Mouse (Mus musculus) gastrocnemius, postnatal 25 days (tissue): ENCODE results near the gene Bcar1. TPM values are rescaled to one million over a fixed set of nuclear protein-coding genes. Genes with fewer than 3 reads are reported as not detected.

Source experiments
- DNase-seq: peaks from one replicate; pipeline ENCODE4 v3.0.0; 2022
- total RNA-seq, 2 experiments: library from RNA; stranded (reverse); gene quantifications; 1 replicate in 1 of 2; 2 replicates in 1 of 2; pipeline ENCODE4 v1.2.3; 2021

The Bcar1 gene
- total RNA-seq, 2 experiments from 2014 or later, result 8.7 to 9.7 TPM

GRCm38 (mm10) chr8:111769764-111770428 is 26.3 kb upstream of the Bcar1 start:
- DNase-seq, result peak; percentile 72

DNA sequence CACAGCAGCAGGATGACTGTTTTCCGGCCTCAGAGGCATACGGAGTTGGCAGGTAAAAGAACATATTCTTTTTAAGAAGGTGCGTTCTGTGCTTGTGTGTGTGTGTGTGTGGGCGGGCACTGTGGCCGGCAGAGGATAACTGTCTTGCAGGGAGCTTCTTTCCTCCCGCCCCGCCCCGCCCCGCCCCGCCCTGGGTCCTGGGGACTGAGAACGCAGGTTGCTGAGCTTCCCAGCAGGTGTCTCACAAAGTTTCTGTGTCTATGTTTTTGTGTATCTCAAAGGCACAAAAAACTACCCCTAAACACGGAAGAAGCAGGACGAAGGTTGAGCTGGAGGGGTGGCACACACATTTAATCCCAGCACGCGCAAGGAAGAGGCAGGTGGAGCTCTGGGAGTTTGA is 25.7 kb upstream of the Bcar1 start:
- DNase-seq, result no peak

DNA sequence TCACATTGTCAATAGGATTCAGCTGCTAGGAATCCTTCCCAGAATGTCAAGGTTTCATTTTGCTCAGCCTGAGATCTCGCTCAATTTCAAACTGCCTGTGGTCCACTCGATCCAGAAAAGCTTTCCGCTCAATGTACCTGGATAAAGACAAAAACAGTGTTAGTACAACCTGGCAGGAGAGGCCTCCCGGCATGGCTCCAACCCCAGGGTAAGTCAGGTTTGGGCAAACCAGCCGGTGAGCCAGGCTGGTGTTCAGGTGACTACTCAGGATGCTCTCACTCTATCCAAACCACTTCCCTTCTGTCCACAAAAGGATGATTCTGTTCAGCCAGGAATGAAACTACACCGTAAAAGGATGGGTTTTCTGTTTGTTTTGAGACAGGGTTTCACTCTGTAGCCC is 25.0 kb upstream of the Bcar1 start:
- no peak for DNase-seq

DNA sequence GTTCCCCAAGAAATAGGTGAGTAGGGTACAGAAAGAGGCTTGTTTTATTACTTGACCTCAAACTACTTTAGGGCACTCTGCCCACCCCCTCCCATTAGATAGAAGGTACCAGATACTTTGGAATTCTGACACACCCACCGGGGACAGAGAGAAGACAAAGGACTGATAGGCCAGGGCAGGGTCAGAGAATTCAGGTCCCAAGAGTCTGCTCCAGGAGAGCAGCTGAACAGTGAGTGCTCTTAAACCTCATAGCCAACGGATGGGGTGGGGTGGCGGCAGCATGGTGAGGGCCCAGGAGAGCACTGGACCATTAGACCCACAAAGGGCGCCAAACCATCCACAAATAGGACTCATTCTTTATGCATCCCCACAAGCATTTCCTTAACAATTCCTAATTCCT is 22.0 kb upstream of the Bcar1 start:
- DNase-seq, result no peak

DNA sequence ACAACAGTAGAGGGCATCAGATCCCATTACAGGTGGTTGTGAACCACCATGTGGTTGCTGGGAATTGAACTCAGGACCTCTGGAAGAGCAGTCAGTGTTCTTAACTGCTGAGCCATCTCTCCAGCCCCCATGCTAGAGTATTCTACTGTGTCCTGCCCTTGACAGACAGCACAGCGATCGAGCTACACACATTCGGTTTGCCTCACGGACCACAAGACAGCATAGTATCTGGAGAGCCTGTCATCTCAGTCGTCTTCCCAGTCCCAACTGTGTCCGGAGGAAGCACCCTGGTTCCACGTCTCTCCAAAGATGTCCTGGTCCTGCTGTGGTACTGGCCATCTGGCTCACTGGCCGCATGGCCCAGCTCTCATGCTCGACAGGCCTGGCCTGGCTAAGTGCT is 21.5 kb upstream of the Bcar1 start:
- no peak for DNase-seq

GRCm38 (mm10) chr8:111760708-111761107 is 17.1 kb upstream of the Bcar1 start:
- no peak for DNase-seq

GRCm38 (mm10) chr8:111758817-111759216 is 15.2 kb upstream of the Bcar1 start:
- no peak for DNase-seq

DNA sequence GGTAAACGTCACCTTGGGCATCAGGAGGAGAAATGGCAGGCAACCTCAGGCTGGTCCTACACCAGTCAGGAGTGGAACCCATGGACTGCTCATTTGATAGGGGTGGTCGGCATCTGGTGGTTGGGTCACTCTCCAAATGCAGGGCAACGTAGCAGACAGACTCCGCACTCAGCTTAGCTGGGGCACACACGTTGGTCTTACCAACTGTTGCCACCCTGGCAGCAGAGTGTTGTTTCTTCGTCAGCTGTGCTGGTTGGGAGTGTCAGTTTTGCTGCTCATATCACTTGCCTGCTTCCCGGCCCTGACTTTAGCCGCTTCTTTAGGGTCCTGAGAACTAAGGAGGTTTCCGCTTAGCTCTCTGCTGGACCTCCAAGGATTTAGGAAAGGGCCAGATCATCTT is 14.0 kb upstream of the Bcar1 start:
- no peak for DNase-seq

DNA sequence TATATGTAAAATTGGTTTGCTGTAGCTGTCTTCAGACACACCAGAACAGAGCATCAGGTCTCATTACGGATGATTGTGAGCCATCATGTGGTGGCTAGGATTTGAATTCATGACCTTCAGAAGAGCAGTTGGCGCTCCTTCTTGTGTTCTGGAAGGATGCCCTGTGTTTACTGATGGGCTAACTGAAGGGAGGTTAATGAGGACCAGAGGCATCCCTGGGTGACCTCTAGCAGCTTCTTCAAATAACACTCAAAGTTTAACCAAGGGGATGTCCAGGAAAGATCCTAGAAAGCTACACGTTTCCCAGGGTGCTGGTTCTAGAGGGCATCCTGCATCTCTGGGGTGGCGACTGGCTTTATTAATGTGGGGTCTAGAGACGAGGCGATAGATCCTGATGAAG is 11.1 kb upstream of the Bcar1 start:
- DNase-seq, result no peak

- DNase-seq, result no peak
Measured at GRCm38 (mm10) chr8:111754088-111754487, 10.5 kb upstream of the Bcar1 start.

- no peak for DNase-seq
Measured at GRCm38 (mm10) chr8:111748766-111749165, 5.2 kb upstream of the Bcar1 start.

DNA sequence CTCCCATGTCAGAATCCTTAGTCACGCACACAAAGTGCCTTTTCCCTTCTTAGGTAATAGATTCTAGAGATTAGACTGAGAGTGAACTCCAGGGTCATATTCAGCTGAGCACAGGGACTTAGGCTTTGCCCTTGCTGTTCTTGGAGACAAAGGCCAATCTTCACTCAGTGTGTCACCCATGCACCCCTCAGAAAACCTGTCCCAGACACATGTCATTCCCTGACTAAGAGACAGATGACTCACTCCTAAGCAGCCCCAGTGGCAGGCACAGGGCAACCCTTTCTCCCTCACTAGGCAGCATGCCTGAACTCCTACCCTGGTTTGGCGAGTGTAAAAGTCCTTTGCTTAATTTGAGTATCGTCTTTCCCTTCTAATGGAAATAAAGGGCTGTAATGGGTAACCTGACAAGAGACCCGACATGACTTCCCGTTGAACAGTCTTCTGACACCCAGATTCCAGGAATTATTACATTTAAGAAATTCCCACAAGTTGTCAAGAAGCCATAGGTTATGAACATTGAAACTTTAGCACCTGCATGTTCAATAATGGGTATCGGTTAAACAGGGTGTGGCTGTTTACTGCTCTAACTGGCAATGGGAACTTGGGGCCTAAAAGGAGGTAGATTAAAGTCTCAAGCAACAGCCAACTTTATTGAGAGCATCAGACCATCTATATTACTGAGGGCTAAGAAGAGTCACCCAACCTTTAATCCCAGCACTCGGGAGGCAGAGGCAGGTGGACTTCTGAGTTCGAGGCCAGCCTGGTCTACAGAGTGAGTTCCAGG is 4.4 kb upstream of the Bcar1 start:
- DNase-seq, result no peak

DNA sequence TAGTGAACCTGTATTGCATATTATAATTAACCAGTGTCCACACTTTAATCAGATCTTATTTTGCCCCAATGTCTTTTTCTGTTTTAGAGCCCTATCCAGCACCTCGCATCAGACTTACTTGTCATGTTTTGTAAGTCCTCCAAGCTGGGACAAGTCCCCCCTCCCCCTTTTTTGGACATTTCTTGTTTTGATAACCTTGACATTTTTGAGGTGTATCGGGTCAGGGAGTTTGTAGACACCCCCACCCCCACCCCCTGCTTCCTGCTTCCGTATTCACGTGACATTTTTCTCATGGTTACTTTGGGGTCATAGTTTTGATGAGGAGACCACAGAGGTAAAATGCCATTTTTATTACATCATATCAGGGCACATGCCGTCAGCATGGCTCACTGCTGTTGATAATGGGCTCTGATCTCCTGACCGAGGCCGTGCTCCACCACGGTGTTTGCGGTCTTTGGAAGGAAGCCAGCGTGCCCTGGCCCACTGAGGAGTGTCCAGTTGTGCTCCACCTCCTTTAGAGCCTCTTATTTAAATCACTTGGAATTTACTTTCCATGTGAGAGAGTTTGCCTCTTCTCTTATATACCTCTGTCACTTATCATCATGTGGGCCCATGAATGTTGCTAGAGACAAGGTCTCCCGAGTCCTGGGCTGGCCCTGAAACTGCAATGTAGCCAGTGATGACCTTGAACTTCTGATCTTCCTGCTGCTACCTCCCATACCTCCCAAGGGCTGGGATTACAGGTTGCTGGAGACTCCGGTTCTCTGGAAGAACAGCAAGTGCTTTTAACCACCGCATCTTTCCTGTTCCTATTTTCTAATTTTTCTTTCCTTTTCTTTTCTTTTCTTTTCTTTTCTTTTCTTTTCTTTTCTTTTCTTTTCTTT is 3.2 kb upstream of the Bcar1 start:
- no peak for DNase-seq

GRCm38 (mm10) chr8:111745591-111746418 is 2.2 kb upstream of the Bcar1 start:
- DNase-seq, result peak; percentile 69

GRCm38 (mm10) chr8:111745086-111745485 is 1.5 kb upstream of the Bcar1 start:
- DNase-seq, result no peak

GRCm38 (mm10) chr8:111743101-111743791 is 363 bp downstream of the Bcar1 start:
- DNase-seq, result no peak

DNA sequence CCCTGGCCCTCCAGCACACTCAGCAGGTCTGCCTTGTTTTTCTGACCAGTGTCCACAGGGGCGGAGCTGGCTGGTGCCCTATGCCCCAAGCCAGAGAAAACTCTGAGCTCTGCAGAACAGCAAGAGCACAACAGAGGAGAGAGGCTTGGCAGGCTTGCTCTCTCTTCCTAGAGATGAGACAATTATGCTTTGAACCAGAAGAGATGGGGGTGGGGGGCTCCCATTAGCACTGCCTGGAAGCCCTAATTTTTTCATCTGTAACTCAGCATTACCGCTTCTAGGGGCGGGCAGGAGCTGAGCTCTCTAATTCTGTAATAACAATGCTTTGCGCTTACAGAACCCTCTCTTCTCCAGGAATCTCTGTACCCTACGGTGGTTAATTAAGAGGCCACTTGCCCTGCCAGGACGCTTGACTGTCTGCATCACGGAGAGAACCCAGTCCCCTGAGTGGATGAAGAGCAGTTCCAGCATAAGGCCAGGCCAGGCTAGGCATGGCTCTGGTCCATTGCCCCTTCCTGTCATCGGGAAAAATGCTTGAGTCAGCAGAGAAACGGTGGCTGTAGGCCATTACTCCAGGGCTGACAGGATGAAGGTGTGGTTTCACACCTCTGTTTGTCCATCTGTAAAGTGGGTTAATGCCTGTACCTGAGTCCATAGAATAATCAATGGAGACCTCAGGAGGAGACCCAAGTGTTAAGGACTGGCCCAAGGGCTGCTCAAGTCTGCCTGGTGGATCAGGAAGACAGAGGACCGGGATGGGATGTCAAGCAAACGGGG is 1.2 kb downstream of the Bcar1 start:
- no peak for DNase-seq

GRCm38 (mm10) chr8:111741556-111741955 is 2.1 kb downstream of the Bcar1 start:
- no peak for DNase-seq

- DNase-seq, result no peak
Measured at GRCm38 (mm10) chr8:111740994-111741393, 2.6 kb downstream of the Bcar1 start.

DNA sequence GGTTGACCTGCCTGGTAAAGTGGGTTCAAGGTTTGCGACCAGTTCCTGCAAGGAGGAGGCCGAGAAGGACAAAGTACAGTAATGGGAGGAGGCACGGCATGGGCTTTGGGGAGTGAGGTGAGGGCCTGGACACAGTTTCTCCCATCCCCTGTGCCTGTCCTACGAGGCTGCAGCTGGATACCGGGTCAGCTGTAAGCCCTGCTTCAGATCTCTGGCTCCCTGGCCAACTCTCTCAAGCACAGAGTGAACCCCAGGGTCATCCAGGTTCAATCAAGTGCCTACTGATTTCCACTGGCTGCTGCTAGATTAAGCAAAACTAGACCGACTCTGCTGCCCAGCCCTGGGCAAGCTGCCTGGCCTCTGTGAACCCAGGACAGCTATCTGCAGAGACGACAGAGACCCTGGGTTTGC is 3.3 kb downstream of the Bcar1 start:
- no peak for DNase-seq

GRCm38 (mm10) chr8:111739604-111740003 is 4.0 kb downstream of the Bcar1 start:
- no peak for DNase-seq
